Mouse (Mus musculus): ENCODE data around the gene Mvb12b.

DNA sequence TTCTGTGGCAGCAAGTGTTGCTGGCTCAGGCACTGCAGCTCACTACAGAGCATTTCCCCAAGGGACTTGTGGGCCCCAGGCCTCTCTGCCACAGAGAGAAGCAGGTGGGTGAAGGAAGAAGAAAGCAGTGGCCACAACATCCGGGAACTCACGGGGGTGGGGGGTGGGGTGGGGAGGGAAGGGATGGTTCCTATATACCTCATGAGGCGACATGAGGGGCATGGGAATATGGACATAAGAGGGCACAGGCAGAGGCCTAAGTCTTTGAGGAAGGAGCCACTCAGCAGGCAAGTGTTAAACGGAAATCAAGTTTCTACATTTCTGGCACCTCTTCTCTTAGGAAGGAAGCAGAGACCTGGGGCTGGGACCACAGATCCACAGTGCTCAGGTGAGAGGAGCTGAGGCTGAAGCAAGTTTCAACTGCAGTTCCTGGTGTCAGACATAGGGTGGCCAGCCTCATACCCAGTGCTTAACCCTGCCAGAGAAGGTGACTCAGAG is 84.0 kb downstream of the Mvb12b start:
- TF ChIP-seq CTCF (IDR thresholded peaks at IDR 0.05; ENCODE audit: control insufficient read depth, insufficient read depth, insufficient read length) (no peak), MYOG (IDR thresholded peaks at IDR 0.05; ENCODE audit: control insufficient read depth, extremely low read depth, insufficient read length) (no peak), MAX (IDR thresholded peaks at IDR 0.05) (no peak), USF1 (IDR thresholded peaks at IDR 0.05; ENCODE audit: low read depth) (no peak), CEBPB (IDR thresholded peaks at IDR 0.05; ENCODE audit: low read depth) (no peak), MYOD1 (IDR thresholded peaks at IDR 0.05; ENCODE audit: control insufficient read depth, insufficient read length, low read depth) (no peak)
